Mouse (Mus musculus): ENCODE results near the gene Washc4.

- no peak for TF ChIP-seq MAFK (IDR thresholded peaks at IDR 0.05; ENCODE audit: insufficient read depth, low read depth, low read length)
- no peak for TF ChIP-seq ZNF384 (IDR thresholded peaks at IDR 0.05; ENCODE audit: low read depth, low read length)
These were observed 67.0 kb downstream of the Washc4 start for GRCm38 (mm10) chr10:83610518-83610917.
